Mouse (Mus musculus) kidney, adult 9 months (tissue): ENCODE measurements at regions not wholly inside any gene's neighbourhood (a gene's known extent, or its start where the extent isn't known, plus 50 kb on each side); places are given as distances from the start of the nearest gene placed in this dataset.
A peak's percentile ranks its signal among the peaks of the same experiment; 100 is the strongest.

ENCODE experiments used
- DNase-seq: peaks from one replicate; pipeline ENCODE4 v3.0.0; 2022

GRCm38 (mm10) chr4:72800014-72800786 lies 52.2 kb downstream of the Aldoart1 start:
- no peak for DNase-seq

- no peak for DNase-seq
Measured at GRCm38 (mm10) chr4:72799575-72799974, 52.9 kb downstream of the Aldoart1 start.

GRCm38 (mm10) chr4:72788796-72789195 lies 63.6 kb downstream of the Aldoart1 start:
- DNase-seq: no peak

- DNase-seq: no peak
Measured at GRCm38 (mm10) chr4:72766896-72767295, 85.5 kb downstream of the Aldoart1 start.

- peak; percentile 11 for DNase-seq
Measured at GRCm38 (mm10) chr4:72766386-72766785, 86.0 kb downstream of the Aldoart1 start.
